Mouse (Mus musculus) kidney, postnatal 0 days (tissue): ENCODE data around the gene Olfr373. TPM values are rescaled to one million over a fixed set of nuclear protein-coding genes. Genes with fewer than 3 reads are reported as not detected.

ENCODE experiments used
- ATAC-seq: fragments of 200-750 bp; cut with Nextera tagmentation; replicated peaks from 2 replicates; pipeline ENCODE4 v1.8.0; 2017; ENCODE audit warnings: low read depth, moderate number of reproducible peaks, moderate TSS enrichment, moderate library complexity; ENCODE audit not compliant: low FRiP score
- DNase-seq: peaks from one replicate; pipeline ENCODE4 v3.0.0-alpha.2; 2016; ENCODE audit warnings: low spot score
- H3K27ac ChIP-seq: fragments of 300-500 bp; sonication (generic); 2 replicates; pipeline ENCODE4 v1.5.1; 2014; ENCODE audit warnings: mild to moderate bottlenecking
- H3K27me3 ChIP-seq: fragments of 300-500 bp; sonication (generic); 2 replicates; pipeline ENCODE4 v1.6.1; 2014; ENCODE audit warnings: low read length, mixed read lengths; ENCODE audit not compliant: insufficient read depth
- H3K36me3 ChIP-seq: fragments of 300-500 bp; sonication (generic); 2 replicates; pipeline ENCODE4 v1.6.1; 2014; ENCODE audit warnings: low read length, mixed read lengths; ENCODE audit not compliant: insufficient read depth
- H3K4me1 ChIP-seq: fragments of 300-500 bp; sonication (generic); replicated peaks from 2 replicates; pipeline ENCODE4 v1.6.1; 2014; ENCODE audit warnings: antibody characterized with exemption, low read length, mixed read lengths; ENCODE audit not compliant: insufficient read depth
- H3K4me2 ChIP-seq: fragments of 300-500 bp; sonication (generic); 2 replicates; pipeline ENCODE4 v1.6.1; 2014; ENCODE audit warnings: mild to moderate bottlenecking, low read length, moderate library complexity, mixed read lengths
- H3K4me3 ChIP-seq: fragments of 300-500 bp; sonication (generic); replicated peaks from 2 replicates; pipeline ENCODE4 v1.5.1; 2014; ENCODE audit warnings: low read depth, low read length
- H3K9ac ChIP-seq: fragments of 300-500 bp; sonication (generic); 2 replicates; pipeline ENCODE4 v1.6.1; 2014; ENCODE audit warnings: low read depth, low read length
- H3K9me3 ChIP-seq: fragments of 300-500 bp; sonication (generic); replicated peaks from 2 replicates; pipeline ENCODE4 v1.6.1; 2016; ENCODE audit warnings: low read length, inconsistent platforms, mixed read lengths
- CTCF ChIP-seq: IDR thresholded peaks from 2 replicates; pipeline ENCODE4 v1.5.1; 2016; ENCODE audit warnings: antibody characterized with exemption, low read depth, mild to moderate bottlenecking, moderate library complexity
- WGBS: fragments of 180-500 bp; shearing (Covaris S2); extraction: QIAGEN DNeasy Blood & Tissue Kit; methylation state at CpG from one replicate; pipeline ENCODE4 v1.1.7; 2014; 5-methylcytosine and 5-hydroxymethylcytosine counted together
- polyA plus RNA-seq: library from polyadenylated mRNA; unstranded; fragments of >200 nt; fragmentation: Nextera tagmentation; extraction: Ambion mirVana; gene quantifications from 2 replicates; pipeline ENCODE4 v1.2.1, GENCODE M21; 2015

The Olfr373 gene
- polyA plus RNA-seq, 1 experiment from 2014 or later, result 0.08 TPM

DNA sequence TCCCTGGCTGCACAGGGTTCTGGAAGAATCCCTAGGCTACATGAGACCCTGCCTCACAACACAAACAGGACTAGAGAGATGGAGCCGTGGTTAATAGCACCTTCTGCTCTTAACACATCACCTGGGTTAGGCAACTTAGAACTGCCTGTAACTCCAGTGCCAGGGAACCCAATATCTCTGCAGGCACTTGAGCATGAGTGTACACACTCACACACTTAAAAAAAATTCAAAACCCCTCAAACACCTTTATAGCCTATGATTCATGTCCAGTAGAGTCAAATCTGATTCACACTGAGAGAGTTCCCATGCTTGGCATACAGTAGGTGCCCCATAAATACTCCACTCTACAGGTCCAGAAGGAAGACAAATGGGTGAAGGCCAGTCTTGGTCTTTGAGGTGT is 49.4 kb downstream of the Olfr373 start:
- WGBS, result 89% methylated on average over 1 of the region's 1 CpGs
- H3K4me3 ChIP-seq, result no peak overlapping the region
- no peak overlapping the region for H3K9ac ChIP-seq
- no peaks in the 10 kb centered on the region for H3K36me3 ChIP-seq
- ATAC-seq (no peak), DNase-seq (no peak)
- H3K27ac ChIP-seq, result no peak overlapping the region
- no peaks in the 10 kb centered on the region for H3K9me3 ChIP-seq
- peaks cover 5% of the 10 kb centered on the region for H3K4me1 ChIP-seq
- H3K27me3 ChIP-seq, result no peaks in the 10 kb centered on the region
- H3K4me2 ChIP-seq, result no peak overlapping the region
- TF ChIP-seq CTCF, result no peak

DNA sequence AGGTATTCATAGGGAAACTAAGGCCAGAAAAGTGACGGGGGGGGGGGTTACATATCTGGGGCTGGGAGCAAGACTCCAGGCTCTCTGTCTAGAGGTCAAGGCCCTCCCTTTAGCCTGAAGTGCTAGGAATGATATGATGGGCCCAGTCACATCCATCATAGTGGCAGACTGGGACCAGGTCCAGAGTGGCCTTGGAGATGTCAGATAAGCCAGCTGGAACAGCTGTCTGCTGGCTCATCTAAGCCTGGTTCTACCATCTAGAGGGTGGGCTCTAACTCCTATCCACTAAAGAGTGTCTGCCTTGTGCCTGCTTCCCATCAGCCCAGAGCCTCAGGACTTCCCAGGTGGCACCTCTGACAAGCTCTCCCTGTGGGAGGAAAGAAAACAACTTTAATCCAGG is 49.9 kb downstream of the Olfr373 start:
- 52% methylated on average over 1 of the region's 1 CpGs for WGBS
- ATAC-seq, result no peak
- no peak for TF ChIP-seq CTCF
- no peak overlapping the region for H3K4me2 ChIP-seq
- peak overlapping the region; percentile 57; the same call in 1 of the 2 replicates for H3K27ac ChIP-seq
- no peak for DNase-seq
- H3K27me3 ChIP-seq, result no peaks in the 10 kb centered on the region
- H3K9ac ChIP-seq, result no peak overlapping the region
- peaks cover under 1% of the 10 kb centered on the region; the same call in 1 of the 2 replicates for H3K36me3 ChIP-seq
- no peak overlapping the region for H3K4me3 ChIP-seq
- H3K4me1 ChIP-seq, result peaks cover 6% of the 10 kb centered on the region
- no peaks in the 10 kb centered on the region for H3K9me3 ChIP-seq

DNA sequence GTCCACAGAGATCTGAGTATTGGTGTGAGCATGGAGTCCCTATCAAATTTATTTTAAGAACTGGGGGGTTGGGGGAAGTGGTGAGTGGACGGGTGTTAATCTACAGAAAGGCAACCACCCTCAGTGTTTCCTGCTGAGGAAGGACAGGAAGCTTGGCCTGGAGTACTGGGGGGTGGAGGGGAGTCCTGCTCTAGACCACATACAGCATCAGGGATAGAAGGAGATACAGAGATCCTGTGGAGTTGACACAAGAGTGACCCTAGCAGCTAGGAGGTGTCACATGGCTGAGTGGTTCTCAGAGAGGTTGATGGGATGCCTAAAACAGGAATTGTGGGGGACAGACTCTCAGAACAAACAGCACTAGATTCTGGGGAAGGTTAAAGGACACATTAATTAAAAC is 50.5 kb downstream of the Olfr373 start:
- WGBS, result 16% methylated on average over 1 of the region's 1 CpGs
- H3K4me2 ChIP-seq, result no peak overlapping the region
- DNase-seq, result peak; percentile 57

DNA sequence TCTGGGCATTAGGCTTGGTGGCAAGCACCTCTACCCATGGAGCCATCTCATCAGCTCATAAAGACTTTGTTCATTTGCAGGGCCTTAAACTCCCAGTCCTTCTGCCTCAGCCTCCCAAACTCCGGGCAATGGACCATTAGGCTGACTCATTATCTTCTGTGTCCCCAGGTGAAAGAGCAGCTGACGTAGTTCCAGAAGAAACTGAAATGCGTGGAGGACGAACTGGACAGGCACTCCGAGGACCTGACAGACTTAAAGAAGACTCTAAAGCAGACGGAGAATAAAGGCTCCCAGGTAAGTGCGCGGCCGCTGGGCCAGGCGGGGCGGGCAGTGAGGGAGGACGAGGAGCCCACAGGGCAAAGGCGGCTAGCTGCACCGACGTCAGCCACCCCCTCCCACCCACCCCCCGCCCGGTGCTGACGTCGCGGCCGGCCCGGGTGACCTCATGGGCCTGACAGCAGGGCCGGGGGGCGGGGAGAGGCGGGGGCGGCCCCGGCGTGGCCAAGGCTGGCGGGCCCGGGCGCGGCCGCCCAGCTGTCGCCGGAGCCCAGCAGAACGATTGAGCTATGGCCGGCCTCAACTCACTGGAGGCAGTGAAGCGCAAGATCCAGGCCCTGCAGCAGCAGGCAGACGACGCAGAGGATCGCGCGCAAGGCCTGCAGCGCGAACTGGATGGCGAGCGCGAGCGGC is 51.9 kb downstream of the Olfr373 start, which contains the start of gene Tpm4:
Tpm4 (plus strand) TSS at position 220 of the 690 bp plus-strand sequence.
- peak within 1 kb of the TSS; percentile 93 for H3K4me3 ChIP-seq
- WGBS, result under 1% methylated on average over 47 of the region's 49 CpGs
- no peak for TF ChIP-seq CTCF
- no peaks in the 10 kb centered on the region for H3K9me3 ChIP-seq
- peaks cover 12% of the 10 kb centered on the region for H3K4me1 ChIP-seq
- peak within 1 kb of the TSS; percentile 98 for H3K27ac ChIP-seq
- ATAC-seq (peak; percentile 88), DNase-seq (peak; percentile 83)
- H3K9ac ChIP-seq, result peak within 1 kb of the TSS; percentile 95
- peak within 1 kb of the TSS; percentile 79 for H3K4me2 ChIP-seq
- peaks cover 17% of the 10 kb centered on the region; the same call in 1 of the 2 replicates for H3K36me3 ChIP-seq
- no peaks in the 10 kb centered on the region for H3K27me3 ChIP-seq

More for the DNA sequence above, 50.5 kb downstream of the Olfr373 start:
- Histone ChIP-seq H3K36me3 (peaks cover 7% of the 10 kb centered on the region; the same call in 1 of the 2 replicates), H3K27ac (peak overlapping the region; percentile 57; the same call in 1 of the 2 replicates), H3K9me3 (no peaks in the 10 kb centered on the region), H3K9ac (no peak overlapping the region), H3K4me3 (no peak overlapping the region), H3K27me3 (no peaks in the 10 kb centered on the region), H3K4me1 (peaks cover 12% of the 10 kb centered on the region)
- no peak for ATAC-seq
- TF ChIP-seq CTCF, result no peak

DNA sequence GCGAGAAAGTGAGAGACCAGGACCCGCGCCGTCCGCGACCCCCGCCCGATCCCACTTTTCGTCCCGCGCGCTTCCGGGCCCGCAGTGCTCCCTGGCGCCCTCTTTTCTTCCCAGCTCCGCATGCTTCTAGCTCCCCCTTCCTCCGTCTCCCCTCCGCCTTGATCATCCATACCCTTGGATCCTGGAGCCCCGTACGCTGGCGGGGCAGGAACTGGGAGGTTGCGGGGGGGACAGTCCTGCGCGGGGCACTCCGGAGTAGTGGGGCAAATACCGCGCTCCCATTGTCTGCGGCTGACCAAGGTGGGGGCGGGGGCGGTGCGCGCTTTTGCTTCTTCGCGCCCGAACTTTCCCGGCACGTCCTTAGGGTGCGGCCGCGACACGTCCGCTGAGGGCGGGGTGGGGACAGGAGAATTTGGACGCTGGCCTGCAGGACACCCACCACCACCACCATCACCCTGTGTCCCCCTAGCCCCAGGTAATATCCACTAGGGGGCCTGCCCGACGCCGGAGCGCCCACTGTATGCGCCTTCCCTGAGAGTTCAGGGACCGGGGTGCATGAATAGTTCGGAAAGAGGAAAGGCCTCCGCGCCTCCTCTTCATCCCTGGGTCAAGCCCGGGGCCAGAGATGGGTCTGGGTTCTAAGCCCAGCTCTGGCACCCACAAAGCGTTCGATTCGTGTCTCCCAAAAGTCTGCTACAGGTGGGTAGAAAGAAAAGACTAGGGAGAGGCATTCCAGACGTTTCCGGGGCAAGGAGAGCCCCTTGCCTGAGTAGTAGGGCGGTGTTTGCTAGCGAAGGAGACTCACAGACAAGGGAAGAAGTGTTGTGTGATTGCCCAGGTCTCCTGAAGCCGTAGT is 52.7 kb downstream of the Olfr373 start:
- Histone ChIP-seq H3K9me3 (no peaks in the 10 kb centered on the region), H3K36me3 (peaks cover 24% of the 10 kb centered on the region; the same call in 1 of the 2 replicates), H3K27me3 (no peaks in the 10 kb centered on the region), H3K27ac (peak overlapping the region; percentile 98), H3K4me1 (peaks cover 12% of the 10 kb centered on the region), H3K9ac (peak overlapping the region; percentile 95), H3K4me2 (peak overlapping the region; percentile 79), H3K4me3 (peak overlapping the region; percentile 93)
- peak; percentile 45 for ATAC-seq
- peak; percentile 66 for DNase-seq
- TF ChIP-seq CTCF, result peak; percentile 47; the same call in 1 of the 2 replicates
- under 1% methylated on average over 62 of the region's 62 CpGs for WGBS

DNA sequence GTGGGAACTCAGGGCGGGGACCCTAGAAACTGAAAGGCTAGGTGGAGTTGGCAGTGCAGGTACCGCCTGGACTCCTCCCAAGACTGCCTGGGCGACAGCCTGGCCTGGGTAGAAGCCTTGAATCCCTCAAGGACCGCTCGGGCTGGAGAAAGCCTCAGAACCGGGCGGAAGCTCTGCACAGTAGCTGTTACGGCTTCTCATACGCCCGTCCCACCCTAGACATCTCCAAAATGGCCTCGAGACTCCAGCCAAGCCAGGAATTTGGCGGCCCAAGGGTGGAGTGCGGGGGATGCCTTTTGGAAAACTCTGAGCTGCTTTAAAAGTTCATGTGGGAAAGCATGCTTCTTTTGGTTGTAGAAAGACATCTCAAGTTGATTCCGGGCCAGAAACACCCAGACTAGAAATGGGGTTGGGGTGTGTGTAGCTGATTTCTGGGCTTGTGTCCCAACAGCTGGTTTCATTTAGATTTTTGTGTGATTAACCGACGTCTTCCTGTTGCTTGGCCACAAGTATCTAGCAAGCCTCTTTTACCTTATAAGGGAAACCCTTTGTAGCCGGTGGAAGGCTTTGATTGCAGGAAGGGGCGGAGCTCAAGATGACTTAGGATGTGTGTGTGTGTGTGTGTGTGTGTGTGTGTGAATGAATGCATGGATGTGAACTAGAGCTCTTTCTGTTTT is 53.5 kb downstream of the Olfr373 start:
- DNase-seq, result peak; percentile 97
- Histone ChIP-seq H3K4me1 (peaks cover 12% of the 10 kb centered on the region), H3K36me3 (peaks cover 29% of the 10 kb centered on the region; the same call in 1 of the 2 replicates), H3K27ac (peak overlapping the region; percentile 98), H3K9ac (peak overlapping the region; percentile 95), H3K4me3 (peak overlapping the region; percentile 93), H3K9me3 (no peaks in the 10 kb centered on the region), H3K4me2 (peak overlapping the region; percentile 79), H3K27me3 (no peaks in the 10 kb centered on the region)
- peak; percentile 51 for ATAC-seq
- 2% methylated on average over 18 of the region's 18 CpGs for WGBS
- TF ChIP-seq CTCF, result no peak
